Mouse (Mus musculus) kidney, postnatal 25 days (tissue): ENCODE measurements around the gene Fbp2.

Source experiments
- DNase-seq, 2 experiments: peaks; one replicate each; pipeline ENCODE4 v3.0.0; 2021; ENCODE audit warnings: mixed read lengths in 2 of 2

The Fbp2 gene

GRCm38 (mm10) chr13:62857941-62858915 is at the start of gene Fbp2:
Gene Fbp2, minus strand, starts transcription at chr13:62858422.
- DNase-seq = peak; percentile 81 to 91

- no peak for DNase-seq
Measured at GRCm38 (mm10) chr13:62907527-62908162, 49.4 kb upstream of the Fbp2 start.

- no peak for DNase-seq
Measured at GRCm38 (mm10) chr13:62901139-62901538, 42.9 kb upstream of the Fbp2 start.

GRCm38 (mm10) chr13:62897927-62898646 is 39.9 kb upstream of the Fbp2 start:
- no peak for DNase-seq

- DNase-seq = peak; percentile 74 to 88
Measured at GRCm38 (mm10) chr13:62893044-62893842, 35.0 kb upstream of the Fbp2 start.

- DNase-seq = no peak
Measured at GRCm38 (mm10) chr13:62889311-62889710, 31.1 kb upstream of the Fbp2 start.

GRCm38 (mm10) chr13:62887712-62888441 is 29.7 kb upstream of the Fbp2 start, which contains the start of gene Fbp1:
Gene Fbp1, minus strand, starts transcription at chr13:62888282.
- DNase-seq = peak; percentile 80 to 93

- no peak for DNase-seq
Measured at GRCm38 (mm10) chr13:62884536-62884935, 26.3 kb upstream of the Fbp2 start.

- DNase-seq = no peak
Measured at GRCm38 (mm10) chr13:62883925-62884324, 25.7 kb upstream of the Fbp2 start.

GRCm38 (mm10) chr13:62883436-62883835 is 25.2 kb upstream of the Fbp2 start:
- DNase-seq = peak; percentile 80 to 83

GRCm38 (mm10) chr13:62882856-62883255 is 24.6 kb upstream of the Fbp2 start:
- DNase-seq = no peak

GRCm38 (mm10) chr13:62881336-62881735 is 23.1 kb upstream of the Fbp2 start:
- no peak for DNase-seq

GRCm38 (mm10) chr13:62879831-62880615 is 21.8 kb upstream of the Fbp2 start:
- DNase-seq = no peak

- no peak for DNase-seq
Measured at GRCm38 (mm10) chr13:62879411-62879810, 21.2 kb upstream of the Fbp2 start.

- peak; percentile 57 to 70 for DNase-seq
Measured at GRCm38 (mm10) chr13:62877247-62877646, 19.0 kb upstream of the Fbp2 start.

GRCm38 (mm10) chr13:62876111-62876510 is 17.9 kb upstream of the Fbp2 start:
- DNase-seq = no peak

- no peak for DNase-seq
Measured at GRCm38 (mm10) chr13:62872252-62872651, 14.0 kb upstream of the Fbp2 start.

- no peak for DNase-seq
Measured at GRCm38 (mm10) chr13:62870605-62871004, 12.4 kb upstream of the Fbp2 start.

- DNase-seq = no peak
Measured at GRCm38 (mm10) chr13:62866817-62867216, 8.6 kb upstream of the Fbp2 start.

GRCm38 (mm10) chr13:62865651-62866315 is 7.6 kb upstream of the Fbp2 start:
- no peak for DNase-seq
